Mouse (Mus musculus) heart, embryonic 16.5 days (tissue): Measurements from ENCODE around the gene 5830473C10Rik. TPM values are rescaled to one million over a fixed set of nuclear protein-coding genes. Genes with fewer than 3 reads are reported as not detected.

Source experiments
- ATAC-seq: fragments of 200-750 bp; cut with Nextera tagmentation; replicated peaks from 2 replicates; pipeline ENCODE4 v1.8.0; 2017; ENCODE audit warnings: moderate number of reproducible peaks; ENCODE audit not compliant: insufficient read depth, low FRiP score; ENCODE audit errors: extremely low read depth
- H3K27ac ChIP-seq: fragments of 300-500 bp; sonication (generic); 2 replicates; pipeline ENCODE4 v1.5.1; 2014; ENCODE audit warnings: mild to moderate bottlenecking, low read length, control low read depth, moderate library complexity
- H3K27me3 ChIP-seq: fragments of 300-500 bp; sonication (generic); 2 replicates; pipeline ENCODE4 v1.6.1; 2014; ENCODE audit warnings: low read length, mixed read lengths; ENCODE audit not compliant: control insufficient read depth, insufficient read depth
- H3K36me3 ChIP-seq: fragments of 300-500 bp; sonication (generic); 2 replicates; pipeline ENCODE4 v1.6.1; 2014; ENCODE audit not compliant: control insufficient read depth, insufficient read depth
- H3K4me1 ChIP-seq: fragments of 300-500 bp; sonication (generic); 2 replicates; pipeline ENCODE4 v1.6.1; 2014; ENCODE audit warnings: low read length, mixed read lengths; ENCODE audit not compliant: control insufficient read depth, insufficient read depth
- H3K4me2 ChIP-seq: fragments of 300-500 bp; sonication (generic); 2 replicates; pipeline ENCODE4 v1.6.1; 2014; ENCODE audit warnings: low read depth, mild to moderate bottlenecking, control low read depth, low read length
- H3K4me3 ChIP-seq: fragments of 300-500 bp; sonication (generic); 2 replicates; pipeline ENCODE4 v1.5.1; 2014; ENCODE audit warnings: mild to moderate bottlenecking, control low read depth, low read length
- H3K9ac ChIP-seq: fragments of 300-500 bp; sonication (generic); 2 replicates; pipeline ENCODE4 v1.6.1; 2014; ENCODE audit warnings: low read length, control low read depth
- H3K9me3 ChIP-seq: fragments of 300-500 bp; sonication (generic); replicated peaks from 2 replicates; pipeline ENCODE4 v1.6.1; 2016; ENCODE audit warnings: low read length; ENCODE audit not compliant: control insufficient read depth
- WGBS: fragments of 180-500 bp; shearing (Covaris S2); extraction: QIAGEN DNeasy Blood & Tissue Kit; methylation state at CpG from one replicate; pipeline ENCODE4 v1.1.7; 2014; 5-methylcytosine and 5-hydroxymethylcytosine counted together
- polyA plus RNA-seq: library from polyadenylated mRNA; unstranded; fragments of >200 nt; fragmentation: Nextera tagmentation; extraction: Ambion mirVana; gene quantifications from 2 replicates; pipeline ENCODE4 v1.2.1, GENCODE M21; 2015

5830473C10Rik gene
- polyA plus RNA-seq, 1 experiment from 2014 or later = not detected

DNA sequence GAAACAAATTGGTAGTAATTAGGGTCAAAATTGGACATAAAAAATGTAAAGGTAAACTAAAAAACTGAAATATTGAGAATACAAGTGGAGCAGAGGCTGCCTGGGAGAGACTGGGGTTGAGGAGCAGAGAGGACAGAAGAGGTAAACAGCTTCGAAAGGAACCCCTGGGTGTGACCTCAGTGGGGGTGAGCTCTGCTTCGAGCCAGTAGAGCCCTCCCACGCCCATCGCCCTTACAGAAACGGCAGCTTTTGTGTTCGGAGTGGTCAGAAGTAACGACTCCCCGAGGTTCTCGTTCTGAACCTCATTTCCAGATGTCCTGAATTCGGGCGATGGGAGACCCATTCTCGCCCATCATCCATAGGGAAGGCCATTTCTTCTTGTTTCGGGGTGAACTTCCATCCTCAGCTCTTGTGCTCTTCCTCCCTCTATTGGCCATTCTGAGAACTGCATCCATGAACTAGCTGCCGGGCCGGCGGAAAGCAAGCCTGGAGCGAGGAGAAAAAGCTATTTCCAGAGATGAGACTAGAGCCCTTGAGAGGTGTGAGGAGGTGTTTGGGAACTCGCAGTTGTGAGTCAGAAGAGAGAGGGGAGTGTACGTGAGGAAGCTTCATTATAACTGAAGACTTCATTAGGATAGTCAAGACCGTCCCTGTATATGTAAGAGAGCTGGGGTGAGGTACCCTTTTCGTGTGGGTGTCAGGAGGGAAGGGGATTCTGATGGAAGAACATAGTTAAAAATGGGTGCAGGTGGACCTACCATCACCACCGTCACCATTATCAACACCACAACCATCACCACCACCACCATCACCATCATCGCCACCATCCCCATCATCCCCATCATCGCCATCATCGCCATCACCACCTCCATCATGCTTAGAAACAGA is 28.0 kb downstream of the 5830473C10Rik start:
- Histone ChIP-seq H3K36me3 (no peaks in the 10 kb centered on the region), H3K4me2 (peak overlapping the region; percentile 66), H3K4me1 (no peaks in the 10 kb centered on the region), H3K9ac (peak overlapping the region; percentile 10), H3K27ac (no peak overlapping the region), H3K9me3 (no peaks in the 10 kb centered on the region), H3K27me3 (no peaks in the 10 kb centered on the region), H3K4me3 (peak overlapping the region; percentile 44)
- ATAC-seq = peak; percentile 28; the same call in 1 of the 2 replicates
- WGBS = 24% methylated on average over 25 of the region's 25 CpGs

DNA sequence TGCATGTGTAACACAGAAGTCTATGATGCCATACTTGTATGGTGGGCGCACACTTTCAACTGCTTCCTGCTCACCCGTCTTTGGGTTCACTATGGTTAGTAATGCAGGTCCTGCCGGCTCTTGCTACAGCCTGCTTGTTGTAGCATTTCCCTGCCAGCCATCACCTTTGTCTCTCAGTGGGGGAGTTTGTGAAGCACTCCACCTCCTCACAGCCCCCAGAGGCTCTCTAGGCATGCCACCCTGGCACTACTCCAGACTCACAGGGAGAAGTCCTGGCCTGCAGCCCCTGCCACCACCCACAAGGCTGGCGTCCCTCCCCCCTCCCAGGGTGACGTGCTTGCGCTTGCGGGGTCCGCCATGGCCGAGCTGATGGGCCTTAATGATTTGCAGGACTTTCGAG is 29.8 kb downstream of the 5830473C10Rik start:
- Histone ChIP-seq H3K4me3 (no peak overlapping the region), H3K27ac (no peak overlapping the region), H3K9ac (no peak overlapping the region), H3K4me1 (no peaks in the 10 kb centered on the region), H3K27me3 (no peaks in the 10 kb centered on the region), H3K36me3 (no peaks in the 10 kb centered on the region), H3K9me3 (no peaks in the 10 kb centered on the region), H3K4me2 (no peak overlapping the region)
- 72% methylated on average over 10 of the region's 10 CpGs for WGBS
- no peak for ATAC-seq

DNA sequence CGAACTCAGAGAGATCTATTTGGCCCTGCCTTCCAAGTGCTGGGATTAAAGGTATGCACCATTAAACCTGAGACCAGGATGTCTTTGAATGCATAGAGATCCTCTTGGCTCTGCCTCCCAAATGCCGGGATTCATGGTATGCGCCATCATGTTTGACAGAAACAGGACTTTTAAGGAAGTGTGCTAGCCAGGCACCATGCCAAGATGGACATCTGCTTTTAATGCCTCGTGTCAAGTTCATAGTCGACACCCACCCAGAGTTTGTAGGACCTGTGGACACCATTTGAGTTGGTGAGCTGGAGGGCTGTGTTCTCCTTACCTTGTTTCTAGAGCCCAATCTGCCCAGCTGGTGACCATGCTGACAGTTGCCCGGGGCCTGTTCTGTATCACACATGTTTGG is 31.0 kb downstream of the 5830473C10Rik start:
- Histone ChIP-seq H3K36me3 (no peaks in the 10 kb centered on the region), H3K4me2 (no peak overlapping the region), H3K27me3 (no peaks in the 10 kb centered on the region), H3K9ac (no peak overlapping the region), H3K4me3 (no peak overlapping the region), H3K9me3 (no peaks in the 10 kb centered on the region), H3K4me1 (no peaks in the 10 kb centered on the region), H3K27ac (no peak overlapping the region)
- no peak for ATAC-seq
- WGBS = 55% methylated on average over 6 of the region's 6 CpGs

- ATAC-seq = no peak
- H3K27me3 ChIP-seq = no peaks in the 10 kb centered on the region
- no peak overlapping the region for H3K4me3 ChIP-seq
- H3K27ac ChIP-seq = no peak overlapping the region
- H3K4me1 ChIP-seq = no peaks in the 10 kb centered on the region
- 70% methylated on average over 13 of the region's 13 CpGs for WGBS
- no peak overlapping the region for H3K9ac ChIP-seq
- H3K9me3 ChIP-seq = no peaks in the 10 kb centered on the region
- no peak overlapping the region for H3K4me2 ChIP-seq
- no peaks in the 10 kb centered on the region for H3K36me3 ChIP-seq
These were observed 34.0 kb downstream of the 5830473C10Rik start for GRCm38 (mm10) chr5:90594945-90595344.

DNA sequence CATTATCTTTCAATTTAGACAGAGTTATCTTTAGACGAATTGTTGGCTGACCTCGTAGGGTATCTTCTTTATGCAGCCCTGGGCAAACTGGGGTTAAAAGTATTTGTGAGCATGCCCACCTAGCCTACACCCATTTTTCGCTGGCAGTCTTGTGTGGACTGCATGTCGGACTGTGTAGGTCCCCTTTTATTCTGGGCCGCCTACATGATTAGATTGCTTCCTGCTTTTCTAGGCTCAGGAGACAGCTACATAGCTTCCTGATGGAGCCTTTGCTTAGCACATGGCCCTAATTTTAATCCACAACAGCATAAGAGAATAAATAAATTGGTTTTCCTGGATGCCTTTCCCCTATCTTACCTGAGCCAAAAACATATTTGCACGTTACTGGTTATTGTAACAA is 35.2 kb downstream of the 5830473C10Rik start:
- no peak for ATAC-seq
- Histone ChIP-seq H3K27ac (no peak overlapping the region), H3K4me1 (no peaks in the 10 kb centered on the region), H3K27me3 (no peaks in the 10 kb centered on the region), H3K4me2 (no peak overlapping the region), H3K36me3 (no peaks in the 10 kb centered on the region), H3K9me3 (no peaks in the 10 kb centered on the region), H3K4me3 (no peak overlapping the region), H3K9ac (no peak overlapping the region)
- WGBS = 69% methylated on average over 6 of the region's 6 CpGs

DNA sequence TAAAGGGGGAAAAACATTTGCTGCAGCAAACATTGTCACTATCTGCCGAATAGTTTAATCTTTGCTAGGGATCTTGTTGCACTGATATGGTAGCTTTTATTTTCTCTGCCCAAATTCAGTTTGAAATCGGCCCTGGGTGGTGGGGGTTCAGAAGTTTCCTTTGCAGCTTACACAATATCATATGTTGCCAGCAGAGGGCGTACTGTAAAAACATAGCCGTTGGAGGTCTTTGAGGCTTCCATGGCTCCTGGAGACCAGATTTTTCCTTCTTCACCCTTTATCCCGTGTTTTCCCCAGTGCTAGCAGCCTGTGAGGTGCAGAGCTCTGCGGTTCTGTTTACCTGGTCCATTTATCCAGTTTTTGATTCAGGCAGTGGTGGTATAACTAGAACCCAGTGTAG is 40.6 kb downstream of the 5830473C10Rik start:
- ATAC-seq = no peak
- peaks cover 5% of the 10 kb centered on the region; the same call in 1 of the 2 replicates for H3K4me1 ChIP-seq
- H3K4me3 ChIP-seq = no peak overlapping the region
- no peaks in the 10 kb centered on the region for H3K36me3 ChIP-seq
- H3K27ac ChIP-seq = no peak overlapping the region
- no peak overlapping the region for H3K4me2 ChIP-seq
- no peak overlapping the region for H3K9ac ChIP-seq
- 14% methylated on average over 6 of the region's 6 CpGs for WGBS
- H3K9me3 ChIP-seq = no peaks in the 10 kb centered on the region
- peaks cover 2% of the 10 kb centered on the region; the same call in 1 of the 2 replicates for H3K27me3 ChIP-seq

GRCm38 (mm10) chr5:90603407-90603923 is 42.6 kb downstream of the 5830473C10Rik start:
- peaks cover 5% of the 10 kb centered on the region; the same call in 1 of the 2 replicates for H3K4me1 ChIP-seq
- 5% methylated on average over 13 of the region's 13 CpGs for WGBS
- H3K4me2 ChIP-seq = peak overlapping the region; percentile 41
- no peak overlapping the region for H3K9ac ChIP-seq
- no peak overlapping the region for H3K4me3 ChIP-seq
- H3K27ac ChIP-seq = no peak overlapping the region
- H3K9me3 ChIP-seq = no peaks in the 10 kb centered on the region
- H3K27me3 ChIP-seq = peaks cover 2% of the 10 kb centered on the region; the same call in 1 of the 2 replicates
- no peak for ATAC-seq
- no peaks in the 10 kb centered on the region for H3K36me3 ChIP-seq

DNA sequence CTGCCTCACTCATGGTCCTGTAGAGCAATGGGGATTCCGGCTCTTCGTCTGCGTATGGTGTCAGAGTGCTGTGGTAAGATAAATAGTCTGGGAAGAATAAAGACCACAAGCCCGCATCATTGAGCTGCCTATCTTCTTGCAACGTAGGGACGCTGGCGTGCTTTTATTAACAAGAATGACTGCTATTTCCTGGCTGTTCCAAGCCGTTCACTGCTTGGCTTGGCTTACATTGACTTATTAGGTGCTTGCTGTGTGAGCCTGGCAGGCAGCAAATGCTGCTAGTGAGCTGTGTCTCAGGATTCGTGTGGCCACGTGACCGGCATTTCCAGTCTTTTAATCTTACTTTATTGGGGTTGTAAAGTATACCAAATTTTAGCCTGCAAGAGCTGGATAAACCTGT is 48.0 kb downstream of the 5830473C10Rik start:
- no peaks in the 10 kb centered on the region for H3K4me1 ChIP-seq
- peaks cover 2% of the 10 kb centered on the region; the same call in 1 of the 2 replicates for H3K27me3 ChIP-seq
- no peak overlapping the region for H3K9ac ChIP-seq
- no peak overlapping the region for H3K4me2 ChIP-seq
- no peak overlapping the region; the same call in 1 of the 2 replicates for H3K27ac ChIP-seq
- no peak overlapping the region for H3K4me3 ChIP-seq
- H3K9me3 ChIP-seq = no peaks in the 10 kb centered on the region
- 36% methylated on average over 11 of the region's 11 CpGs for WGBS
- H3K36me3 ChIP-seq = no peaks in the 10 kb centered on the region
- peak; percentile 60; the same call in 1 of the 2 replicates for ATAC-seq

- no peak overlapping the region for H3K4me2 ChIP-seq
- no peak overlapping the region for H3K9ac ChIP-seq
- H3K27ac ChIP-seq = no peak overlapping the region
- 61% methylated on average over 3 of the region's 3 CpGs for WGBS
- H3K27me3 ChIP-seq = no peaks in the 10 kb centered on the region
- no peak overlapping the region for H3K4me3 ChIP-seq
- no peak for ATAC-seq
- H3K36me3 ChIP-seq = no peaks in the 10 kb centered on the region
- no peaks in the 10 kb centered on the region for H3K4me1 ChIP-seq
- no peaks in the 10 kb centered on the region for H3K9me3 ChIP-seq
These were observed 50.5 kb downstream of the 5830473C10Rik start for GRCm38 (mm10) chr5:90611388-90611787.
